Mouse (Mus musculus): Measurements from ENCODE around the gene Stag1. TPM values are rescaled to one million over a fixed set of nuclear protein-coding genes. Genes with fewer than 3 reads are reported as not detected.
"Not testable (repeated sequence)": the region's sequence is repeated elsewhere in the genome, so short reads cannot be mapped to it uniquely, and the experiment has no call there.

Gene Stag1
- polyA plus RNA-seq, 1 experiment from 2014 or later, result 36.4 TPM

- Histone ChIP-seq H3K27ac (ENCODE audit: low read depth, low read length) (no peak overlapping the region), H3K27me3 (replicated peaks; ENCODE audit: control insufficient read depth, insufficient read depth, low read length) (no peaks in the 10 kb centered on the region), H3K9me3 (replicated peaks; ENCODE audit: control insufficient read depth, low read length) (no peaks in the 10 kb centered on the region), H3K4me1 (ENCODE audit: control insufficient read depth, insufficient read depth, low read length) (peaks cover 8% of the 10 kb centered on the region), H3K36me3 (ENCODE audit: control insufficient read depth, insufficient read depth, low read length) (no peaks in the 10 kb centered on the region), H3K4me3 (ENCODE audit: low read depth, low read length) (no peak overlapping the region), H3K4me2 (ENCODE audit: low read length) (no peak overlapping the region), H3K9ac (ENCODE audit: low read length) (no peak overlapping the region)
- DNase-seq (ENCODE audit: low spot score), result no peak
- ATAC-seq, result no peak
- WGBS, result 94% methylated on average over 3 of the region's 3 CpGs
Observed at GRCm38 (mm10) chr9:100689765-100690316, 92.2 kb downstream of the Stag1 start.

- Histone ChIP-seq H3K9me3 (replicated peaks; ENCODE audit: control insufficient read depth, low read length) (no peaks in the 10 kb centered on the region), H3K4me3 (ENCODE audit: low read depth, low read length) (no peak overlapping the region), H3K36me3 (ENCODE audit: control insufficient read depth, insufficient read depth, low read length) (no peaks in the 10 kb centered on the region), H3K9ac (ENCODE audit: low read length) (no peak overlapping the region), H3K4me2 (ENCODE audit: low read length) (no peak overlapping the region), H3K4me1 (ENCODE audit: control insufficient read depth, insufficient read depth, low read length) (no peaks in the 10 kb centered on the region), H3K27me3 (replicated peaks; ENCODE audit: control insufficient read depth, insufficient read depth, low read length) (no peaks in the 10 kb centered on the region), H3K27ac (ENCODE audit: low read depth, low read length) (no peak overlapping the region)
- DNase-seq (ENCODE audit: low spot score), result no peak
- WGBS, result 86% methylated on average over 1 of the region's 1 CpGs
- ATAC-seq, result no peak
Observed at GRCm38 (mm10) chr9:100692239-100692638, 94.6 kb downstream of the Stag1 start.

GRCm38 (mm10) chr9:100696537-100696936 is 98.9 kb downstream of the Stag1 start:
- 86% methylated on average over 2 of the region's 2 CpGs for WGBS

GRCm38 (mm10) chr9:100707644-100708043 is 110.0 kb downstream of the Stag1 start:
- Histone ChIP-seq H3K36me3 (ENCODE audit: control insufficient read depth, insufficient read depth, low read length) (no peaks in the 10 kb centered on the region), H3K4me1 (ENCODE audit: control insufficient read depth, insufficient read depth, low read length) (no peaks in the 10 kb centered on the region), H3K9ac (ENCODE audit: low read length) (no peak overlapping the region), H3K4me3 (ENCODE audit: low read depth, low read length) (no peak overlapping the region), H3K27me3 (replicated peaks; ENCODE audit: control insufficient read depth, insufficient read depth, low read length) (no peaks in the 10 kb centered on the region), H3K9me3 (replicated peaks; ENCODE audit: control insufficient read depth, low read length) (no peaks in the 10 kb centered on the region), H3K4me2 (ENCODE audit: low read length) (no peak overlapping the region), H3K27ac (ENCODE audit: low read depth, low read length) (no peak overlapping the region)
- WGBS, result 74% methylated on average over 1 of the region's 1 CpGs
- no peak for ATAC-seq
- DNase-seq (ENCODE audit: low spot score), result no peak

More at GRCm38 (mm10) chr9:100696537-100696936, 98.9 kb downstream of the Stag1 start:
- Histone ChIP-seq H3K9ac (ENCODE audit: low read length) (no peak overlapping the region), H3K27ac (ENCODE audit: low read depth, low read length) (no peak overlapping the region), H3K27me3 (replicated peaks; ENCODE audit: control insufficient read depth, insufficient read depth, low read length) (no peaks in the 10 kb centered on the region), H3K4me3 (ENCODE audit: low read depth, low read length) (no peak overlapping the region), H3K9me3 (replicated peaks; ENCODE audit: control insufficient read depth, low read length) (no peaks in the 10 kb centered on the region), H3K4me1 (ENCODE audit: control insufficient read depth, insufficient read depth, low read length) (no peaks in the 10 kb centered on the region), H3K36me3 (ENCODE audit: control insufficient read depth, insufficient read depth, low read length) (no peaks in the 10 kb centered on the region), H3K4me2 (ENCODE audit: low read length) (no peak overlapping the region)
- no peak for ATAC-seq
- DNase-seq (ENCODE audit: low spot score), result no peak

GRCm38 (mm10) chr9:100711665-100712064 is 114.1 kb downstream of the Stag1 start:
- H3K9ac ChIP-seq (ENCODE audit: low read length), result no peak overlapping the region
- peak; percentile 23 for DNase-seq (ENCODE audit: low spot score)

GRCm38 (mm10) chr9:100724832-100725231 is 127.2 kb downstream of the Stag1 start:
- H3K27me3 ChIP-seq (replicated peaks; ENCODE audit: control insufficient read depth, insufficient read depth, low read length); H3K9me3 ChIP-seq (replicated peaks; ENCODE audit: control insufficient read depth, low read length); H3K9ac ChIP-seq (ENCODE audit: low read length); ATAC-seq; H3K36me3 ChIP-seq (ENCODE audit: control insufficient read depth, insufficient read depth, low read length); H3K4me2 ChIP-seq (ENCODE audit: low read length); DNase-seq (ENCODE audit: low spot score); H3K27ac ChIP-seq (ENCODE audit: low read depth, low read length); H3K4me3 ChIP-seq (ENCODE audit: low read depth, low read length); H3K4me1 ChIP-seq (ENCODE audit: control insufficient read depth, insufficient read depth, low read length): not testable (repeated sequence)
- WGBS, result 98% methylated on average over 2 of the region's 2 CpGs

More at GRCm38 (mm10) chr9:100711665-100712064, 114.1 kb downstream of the Stag1 start:
- no peak overlapping the region for H3K4me3 ChIP-seq (ENCODE audit: low read depth, low read length)
- no peaks in the 10 kb centered on the region for H3K36me3 ChIP-seq (ENCODE audit: control insufficient read depth, insufficient read depth, low read length)
- no peak overlapping the region for H3K4me2 ChIP-seq (ENCODE audit: low read length)
- H3K4me1 ChIP-seq (ENCODE audit: control insufficient read depth, insufficient read depth, low read length), result no peaks in the 10 kb centered on the region
- no peaks in the 10 kb centered on the region for H3K9me3 ChIP-seq (replicated peaks; ENCODE audit: control insufficient read depth, low read length)
- WGBS, result 73% methylated on average over 2 of the region's 2 CpGs
- ATAC-seq, result no peak
- no peak overlapping the region for H3K27ac ChIP-seq (ENCODE audit: low read depth, low read length)
- H3K27me3 ChIP-seq (replicated peaks; ENCODE audit: control insufficient read depth, insufficient read depth, low read length), result no peaks in the 10 kb centered on the region

- no peak for ATAC-seq
- H3K9ac ChIP-seq (ENCODE audit: low read length), result no peak overlapping the region
- no peaks in the 10 kb centered on the region for H3K36me3 ChIP-seq (ENCODE audit: control insufficient read depth, insufficient read depth, low read length)
- no peaks in the 10 kb centered on the region for H3K9me3 ChIP-seq (replicated peaks; ENCODE audit: control insufficient read depth, low read length)
- H3K4me1 ChIP-seq (ENCODE audit: control insufficient read depth, insufficient read depth, low read length), result no peaks in the 10 kb centered on the region
- no peak overlapping the region for H3K27ac ChIP-seq (ENCODE audit: low read depth, low read length)
- DNase-seq (ENCODE audit: low spot score), result no peak
- H3K27me3 ChIP-seq (replicated peaks; ENCODE audit: control insufficient read depth, insufficient read depth, low read length), result no peaks in the 10 kb centered on the region
- 82% methylated on average over 1 of the region's 1 CpGs for WGBS
- H3K4me2 ChIP-seq (ENCODE audit: low read length), result no peak overlapping the region
- no peak overlapping the region for H3K4me3 ChIP-seq (ENCODE audit: low read depth, low read length)
Observed at GRCm38 (mm10) chr9:100731839-100732238, 134.2 kb downstream of the Stag1 start.

GRCm38 (mm10) chr9:100733907-100734440 is 136.4 kb downstream of the Stag1 start:
- Histone ChIP-seq H3K27ac (ENCODE audit: low read depth, low read length) (no peak overlapping the region), H3K9me3 (replicated peaks; ENCODE audit: control insufficient read depth, low read length) (no peaks in the 10 kb centered on the region), H3K9ac (ENCODE audit: low read length) (no peak overlapping the region), H3K4me1 (ENCODE audit: control insufficient read depth, insufficient read depth, low read length) (no peaks in the 10 kb centered on the region), H3K36me3 (ENCODE audit: control insufficient read depth, insufficient read depth, low read length) (no peaks in the 10 kb centered on the region; the same call in 1 of the 2 replicates), H3K27me3 (replicated peaks; ENCODE audit: control insufficient read depth, insufficient read depth, low read length) (no peaks in the 10 kb centered on the region), H3K4me2 (ENCODE audit: low read length) (no peak overlapping the region), H3K4me3 (ENCODE audit: low read depth, low read length) (no peak overlapping the region)
- no peak for DNase-seq (ENCODE audit: low spot score)
- WGBS, result 72% methylated on average over 6 of the region's 6 CpGs
- ATAC-seq, result no peak

GRCm38 (mm10) chr9:100735993-100736645 is 138.5 kb downstream of the Stag1 start:
- Histone ChIP-seq H3K27ac (ENCODE audit: low read depth, low read length) (no peak overlapping the region), H3K4me3 (ENCODE audit: low read depth, low read length) (no peak overlapping the region), H3K4me1 (ENCODE audit: control insufficient read depth, insufficient read depth, low read length) (no peaks in the 10 kb centered on the region), H3K4me2 (ENCODE audit: low read length) (no peak overlapping the region), H3K27me3 (replicated peaks; ENCODE audit: control insufficient read depth, insufficient read depth, low read length) (no peaks in the 10 kb centered on the region), H3K36me3 (ENCODE audit: control insufficient read depth, insufficient read depth, low read length) (no peaks in the 10 kb centered on the region; the same call in 1 of the 2 replicates), H3K9me3 (replicated peaks; ENCODE audit: control insufficient read depth, low read length) (no peaks in the 10 kb centered on the region), H3K9ac (ENCODE audit: low read length) (no peak overlapping the region)
- DNase-seq (ENCODE audit: low spot score) (no peak), ATAC-seq (no peak)
- WGBS, result 81% methylated on average over 4 of the region's 4 CpGs
